Mouse (Mus musculus) heart, adult 10 weeks (tissue): Measurements from ENCODE around the gene Cblb. TPM values are rescaled to one million over a fixed set of nuclear protein-coding genes. Genes with fewer than 3 reads are reported as not detected.

Experiments
- polyA plus RNA-seq: library from polyadenylated mRNA; stranded (reverse); fragments of 350-450 nt; fragmentation: Illumina TruSeq; extraction: RNeasy Lipid Tissue Mini Kit (QIAGEN cat#74804); gene quantifications from one replicate; pipeline ENCODE4 v1.2.3, GENCODE M21; 2014; ENCODE audit warnings: low read depth, low replicate concordance

Gene Cblb
- polyA plus RNA-seq: 7.4 TPM

GRCm38 (mm10) chr16:52031091-52031689 lies at the start of gene Cblb:
Gene Cblb (plus strand): TSS chr16:52031225.

